Comparison of ENCODE assay signal across 9 mouse cellular contexts in the genomic region with DNA sequence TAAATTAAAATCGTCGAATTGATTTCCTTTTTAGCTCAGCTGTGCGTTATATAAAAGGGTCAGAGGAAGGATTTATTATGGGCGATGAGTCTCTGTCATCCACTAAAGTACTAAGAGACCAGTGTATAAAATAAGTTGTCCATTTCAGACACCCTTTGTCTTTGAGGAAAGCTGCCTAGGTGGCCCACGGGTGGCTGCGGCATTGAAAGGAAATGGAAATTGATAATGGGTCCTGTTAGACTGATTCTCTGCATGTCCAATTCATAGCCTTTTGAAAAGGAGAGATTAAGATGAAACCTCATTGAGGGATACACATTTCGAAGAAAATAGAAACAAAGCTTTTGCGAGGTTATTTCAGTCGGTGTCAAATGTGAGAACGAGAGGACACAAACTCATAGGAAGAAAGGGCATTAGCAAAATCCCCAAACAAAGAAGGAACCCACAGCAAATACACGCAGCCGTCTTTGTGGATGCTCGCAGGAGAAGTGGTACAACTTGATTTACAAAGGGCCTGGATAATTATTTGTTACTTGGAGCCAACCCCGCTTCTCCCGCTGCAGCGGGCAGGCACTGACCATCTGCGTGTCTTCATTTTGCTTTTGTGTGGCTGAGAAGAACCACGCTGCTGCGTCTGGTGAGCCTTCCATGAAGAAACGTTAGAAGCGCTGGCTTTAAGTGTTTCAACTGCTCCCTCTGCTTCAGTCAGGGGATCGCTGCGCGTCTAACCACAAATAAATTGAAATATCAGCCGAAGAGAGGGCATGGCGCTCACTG.
DNase-seq lines count a peak whose midpoint lies in the region; ATAC-seq lines count a peak whose summit lies in the region.
"Had no signal": no experiment of that assay in that cellular context is flagged by ENCODE, and none has a peak within 500 bp of the region (broad histone marks: within the 10 kb centered on the region; RNA-seq: fewer than 3 reads in every experiment).

No protein-coding gene starts in this region.

- no peaks in the 10 kb centered on the region for H3K4me1 ChIP-seq in intestine, embryonic 15.5 days (replicated peaks)
- H3K4me1 ChIP-seq in intestine, embryonic 16.5 days (ENCODE audit: control insufficient read depth, insufficient read depth, low read length) = no peaks in the 10 kb centered on the region
- H3K4me1 ChIP-seq in hindbrain, embryonic 12.5 days = 0 out of 2 replicates have a peak, but pooled peaks cover 6% of the 10 kb centered on the region
- peaks cover 2% of the 10 kb centered on the region; the same call in 1 of the 2 replicates for H3K4me1 ChIP-seq in neural tube, embryonic 12.5 days

- no peaks in the 10 kb centered on the region for H3K36me3 ChIP-seq in intestine, embryonic 15.5 days
- H3K36me3 ChIP-seq in intestine, embryonic 16.5 days (ENCODE audit: control insufficient read depth, insufficient read depth, low read length) = no peaks in the 10 kb centered on the region
- H3K36me3 ChIP-seq in hindbrain, embryonic 12.5 days = no peaks in the 10 kb centered on the region
- H3K36me3 ChIP-seq in neural tube, embryonic 12.5 days = no peaks in the 10 kb centered on the region

- H3K4me2 ChIP-seq in intestine, embryonic 15.5 days (replicated peaks) = 0 out of 2 replicates have a peak overlapping the region, but pooled peaks have one; percentile 3
- no peak overlapping the region for H3K4me2 ChIP-seq in intestine, embryonic 16.5 days (ENCODE audit: low read depth, low read length)
- peak overlapping the region; percentile 44 for H3K4me2 ChIP-seq in hindbrain, embryonic 12.5 days (replicated peaks)
- H3K4me2 ChIP-seq in neural tube, embryonic 12.5 days (replicated peaks) = peak overlapping the region; percentile 45

- H3K27ac ChIP-seq in intestine, embryonic 15.5 days = no peak overlapping the region
- no peak overlapping the region for H3K27ac ChIP-seq in intestine, embryonic 16.5 days (ENCODE audit: low read length)
- peak overlapping the region; percentile 71 for H3K27ac ChIP-seq in hindbrain, embryonic 12.5 days
- no peak overlapping the region for H3K27ac ChIP-seq in neural tube, embryonic 12.5 days
- H3K27ac ChIP-seq: macrophage had no signal

- 64% methylated on average over 26 of the region's 26 CpGs for WGBS in intestine, embryonic 15.5 days
- WGBS in intestine, embryonic 16.5 days = 62% methylated on average over 26 of the region's 26 CpGs
- WGBS in hindbrain, embryonic 12.5 days = 45% methylated on average over 26 of the region's 26 CpGs
- WGBS in neural tube, embryonic 12.5 days = 55% methylated on average over 26 of the region's 26 CpGs

- H3K9me3 ChIP-seq in intestine, embryonic 15.5 days = no peaks in the 10 kb centered on the region
- H3K9me3 ChIP-seq in intestine, embryonic 16.5 days (ENCODE audit: control insufficient read depth, low read length) = no peaks in the 10 kb centered on the region
- H3K9me3 ChIP-seq in hindbrain, embryonic 12.5 days (replicated peaks) = no peaks in the 10 kb centered on the region
- no peaks in the 10 kb centered on the region for H3K9me3 ChIP-seq in neural tube, embryonic 12.5 days

- DNase-seq in embryo, embryonic 10 days (ENCODE audit: low spot score) = peak; percentile 36
- no peak for DNase-seq in gastrocnemius, postnatal 36 days
- no peak for DNase-seq in adrenal gland, adult 2 months
- DNase-seq in adrenal gland, postnatal 25 days = no peak

- no peak for ATAC-seq in intestine, embryonic 15.5 days
- no peak for ATAC-seq in intestine, embryonic 16.5 days
- peak; percentile 76 for ATAC-seq in hindbrain, embryonic 12.5 days (ENCODE audit: low FRiP score)
- ATAC-seq in neural tube, embryonic 12.5 days (ENCODE audit: low FRiP score, low read depth) = peak; percentile 51

- H3K9ac ChIP-seq in intestine, embryonic 15.5 days = no peak overlapping the region
- H3K9ac ChIP-seq in intestine, embryonic 16.5 days (ENCODE audit: low read depth, low read length) = no peak overlapping the region
- peak overlapping the region; percentile 47; the same call in 1 of the 2 replicates for H3K9ac ChIP-seq in hindbrain, embryonic 12.5 days
- 0 out of 2 replicates have a peak overlapping the region, but pooled peaks have one; percentile 21 for H3K9ac ChIP-seq in neural tube, embryonic 12.5 days

- no peaks in the 10 kb centered on the region for H3K27me3 ChIP-seq in intestine, embryonic 15.5 days (replicated peaks)
- H3K27me3 ChIP-seq in intestine, embryonic 16.5 days (replicated peaks; ENCODE audit: control insufficient read depth, insufficient read depth, low read length) = no peaks in the 10 kb centered on the region
- no peaks in the 10 kb centered on the region for H3K27me3 ChIP-seq in hindbrain, embryonic 12.5 days
- H3K27me3 ChIP-seq in neural tube, embryonic 12.5 days (replicated peaks) = no peaks in the 10 kb centered on the region

- no peak overlapping the region for H3K4me3 ChIP-seq in intestine, embryonic 15.5 days (replicated peaks)
- H3K4me3 ChIP-seq in intestine, embryonic 16.5 days (ENCODE audit: low read length) = no peak overlapping the region
- H3K4me3 ChIP-seq in hindbrain, embryonic 12.5 days = peak overlapping the region; percentile 8; the same call in 1 of the 2 replicates
- H3K4me3 ChIP-seq in neural tube, embryonic 12.5 days = no peak overlapping the region

- intact Hi-C loops in gastrocnemius, postnatal 36 days (cut with DNase I) = no loop called here

Comparison
In these comparisons a context has a peak if more than half of its experiments do, and no peak if none do; other contexts are left out.
1. ATAC-seq: peak in hindbrain, embryonic 12.5 days (single experiment) and neural tube, embryonic 12.5 days (single experiment); none in intestine, embryonic 15.5 days (single experiment) and intestine, embryonic 16.5 days (single experiment).
2. H3K9ac ChIP-seq: peak in hindbrain, embryonic 12.5 days (single experiment) and neural tube, embryonic 12.5 days (single experiment); none in intestine, embryonic 15.5 days (single experiment) and intestine, embryonic 16.5 days (single experiment).